Mouse (Mus musculus) C2C12 (cell line): ENCODE measurements around the gene Ptprn2.

ENCODE experiments used
- CEBPB ChIP-seq: IDR thresholded peaks from one replicate; pipeline ENCODE4 v1.6.1; 2011; ENCODE audit warnings: low read depth, mild to moderate bottlenecking, control low read depth, moderate library complexity
- CTCF ChIP-seq: IDR thresholded peaks from one replicate; pipeline ENCODE4 v1.5.1; 2011; ENCODE audit not compliant: control insufficient read depth, insufficient read depth, insufficient read length
- FOSL1 ChIP-seq: IDR thresholded peaks from one replicate; pipeline ENCODE4 v1.8.0; 2011; ENCODE audit warnings: mild to moderate bottlenecking, low read length; ENCODE audit not compliant: poor library complexity, insufficient read depth, severe bottlenecking
- MAX ChIP-seq: IDR thresholded peaks from one replicate; pipeline ENCODE4 v1.6.1; 2011; ENCODE audit warnings: mild to moderate bottlenecking, control low read depth
- USF1 ChIP-seq: IDR thresholded peaks from one replicate; pipeline ENCODE4 v1.6.1; 2011; ENCODE audit warnings: low read depth, mild to moderate bottlenecking, control low read depth, moderate library complexity

GRCm38 (mm10) chr12:116975547-116975946 lies 490.0 kb downstream of the Ptprn2 start:
- TF ChIP-seq CTCF (no peak), USF1 (no peak), MAX (no peak), FOSL1 (no peak), CEBPB (no peak)
